Mouse (Mus musculus): ENCODE data around the gene Khdc4.

DNA sequence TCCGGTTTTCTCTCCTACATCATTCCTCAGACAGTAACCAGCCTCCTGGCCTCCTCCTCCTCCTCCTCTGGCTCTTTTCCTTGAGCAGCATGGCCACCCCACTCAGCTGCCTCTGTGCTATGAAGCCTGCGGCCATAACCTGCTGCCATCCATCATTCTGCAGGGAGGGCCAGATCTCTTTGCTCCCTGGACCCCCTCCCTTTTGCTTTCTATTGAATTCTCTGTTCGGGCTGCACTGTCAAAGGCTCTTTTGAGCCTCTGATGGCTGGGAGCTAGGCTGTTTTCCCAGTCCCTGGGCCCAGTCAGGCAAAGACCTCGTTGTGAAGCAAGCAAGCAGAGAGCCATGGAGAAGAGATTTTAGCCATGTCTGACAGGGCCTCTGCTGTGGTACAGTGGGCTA lies 70.7 kb downstream of the Khdc4 start:
- TF ChIP-seq CTCF (IDR thresholded peaks at IDR 0.05; ENCODE audit: insufficient read depth, low read length) (no peak), POLR2A (IDR thresholded peaks at IDR 0.05; ENCODE audit: borderline replicate concordance, extremely low read depth, low read depth, low read length) (no peak)
